Mouse (Mus musculus): Measurements from ENCODE around the gene Msx1.

The Msx1 gene

DNA sequence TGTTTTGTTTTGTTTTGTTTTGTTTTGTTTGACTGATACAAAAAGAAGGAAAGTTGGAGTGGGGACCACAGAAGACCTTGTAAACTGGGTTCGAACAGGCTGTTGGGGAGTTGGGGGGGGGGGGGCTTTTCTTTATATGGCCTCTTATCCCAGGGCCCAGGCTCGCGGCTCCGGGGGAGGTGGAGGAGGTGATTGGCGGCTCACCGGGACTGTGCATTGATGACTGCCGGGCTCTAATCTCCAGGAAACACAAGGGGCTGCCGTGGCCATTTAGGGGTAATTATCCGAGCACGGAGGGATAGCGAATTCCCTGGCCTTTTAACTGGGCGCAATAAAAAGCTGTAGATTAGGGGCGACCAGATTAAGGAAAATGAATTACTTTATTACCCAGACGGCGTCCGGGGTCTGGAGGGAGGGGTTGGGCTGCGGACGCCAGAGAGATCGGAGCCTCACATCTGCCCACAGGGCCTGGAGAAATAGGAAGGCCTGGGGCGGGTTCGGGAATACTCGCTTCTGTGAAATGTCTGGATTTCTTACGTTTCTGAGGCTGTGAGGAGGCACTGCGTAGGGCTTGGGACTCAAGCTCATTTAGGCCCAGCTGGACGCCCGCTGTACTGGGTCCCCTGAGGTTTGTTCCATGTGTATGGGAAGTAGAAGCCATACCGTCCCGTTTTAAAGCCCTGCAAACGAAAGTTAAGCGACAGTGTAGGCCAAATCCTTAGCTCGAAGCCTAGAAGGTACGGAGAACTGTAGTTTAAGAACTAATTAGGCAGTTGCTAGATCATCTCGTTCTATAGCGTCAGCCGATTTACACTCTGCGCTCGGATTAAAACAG, 1.4 kb upstream of the Msx1 start:
- DNase-seq (ENCODE audit: low spot score), result no peak

DNA sequence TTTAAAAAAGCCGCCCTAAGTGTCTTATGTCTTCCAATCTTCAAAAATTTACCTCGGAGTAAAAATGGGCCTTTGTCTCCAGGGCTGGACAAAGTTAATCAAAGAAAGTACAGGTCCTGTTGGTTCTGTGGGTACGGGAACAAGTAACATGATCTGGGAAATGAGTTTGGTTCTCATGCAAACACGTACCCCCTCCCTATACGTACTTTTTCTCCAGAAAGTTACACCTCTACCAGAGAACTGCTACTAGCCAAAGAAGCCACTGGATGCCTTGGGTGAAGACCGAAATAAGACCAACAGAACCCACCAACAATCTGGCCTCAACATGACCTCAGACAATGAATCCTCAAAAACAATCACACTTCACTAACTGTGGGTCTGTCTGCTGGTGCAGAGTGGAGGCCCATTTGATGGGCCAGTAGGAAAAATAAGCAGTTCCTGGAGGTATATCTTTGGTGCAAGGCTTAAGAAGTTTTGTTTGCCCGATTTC, 773 bp upstream of the Msx1 start:
- DNase-seq (ENCODE audit: low spot score), result no peak

DNA sequence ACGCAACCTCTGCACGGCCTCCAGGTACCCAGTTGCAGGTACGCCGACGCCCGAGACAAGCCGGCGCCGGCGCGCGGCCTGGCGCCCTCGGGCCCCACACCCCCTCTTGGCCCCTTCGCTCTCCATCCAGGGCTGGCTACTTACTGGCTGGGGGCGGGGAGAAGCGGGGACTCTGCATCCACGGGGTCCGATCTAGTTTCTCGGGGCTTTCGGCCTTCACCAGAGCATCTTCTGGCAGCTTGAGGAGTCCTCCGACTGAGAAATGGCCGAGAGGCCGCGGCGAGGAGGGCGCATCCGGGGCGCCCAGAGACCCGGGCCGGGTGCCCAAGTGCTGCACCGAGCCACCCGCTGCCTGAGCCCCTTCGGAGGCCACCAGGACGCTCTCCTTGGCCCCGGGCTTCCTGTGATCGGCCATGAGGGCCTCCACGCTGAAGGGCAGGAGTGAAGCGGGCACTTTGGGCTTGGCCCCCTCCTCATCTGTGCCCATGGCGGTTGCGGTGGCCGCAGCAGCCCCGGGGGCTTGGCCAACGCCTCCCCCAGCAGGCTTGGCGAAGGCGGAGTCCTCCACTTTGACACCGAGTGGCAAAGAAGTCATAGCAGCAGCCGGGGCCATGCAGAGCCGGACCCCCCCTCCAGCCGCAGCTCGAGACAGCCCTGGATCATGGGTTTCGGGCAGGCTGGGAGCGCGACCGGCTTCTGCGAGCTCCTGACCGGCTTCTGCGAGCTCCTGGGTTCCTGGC, 492 bp downstream of the Msx1 start:
- no peak for DNase-seq (ENCODE audit: low spot score)

DNA sequence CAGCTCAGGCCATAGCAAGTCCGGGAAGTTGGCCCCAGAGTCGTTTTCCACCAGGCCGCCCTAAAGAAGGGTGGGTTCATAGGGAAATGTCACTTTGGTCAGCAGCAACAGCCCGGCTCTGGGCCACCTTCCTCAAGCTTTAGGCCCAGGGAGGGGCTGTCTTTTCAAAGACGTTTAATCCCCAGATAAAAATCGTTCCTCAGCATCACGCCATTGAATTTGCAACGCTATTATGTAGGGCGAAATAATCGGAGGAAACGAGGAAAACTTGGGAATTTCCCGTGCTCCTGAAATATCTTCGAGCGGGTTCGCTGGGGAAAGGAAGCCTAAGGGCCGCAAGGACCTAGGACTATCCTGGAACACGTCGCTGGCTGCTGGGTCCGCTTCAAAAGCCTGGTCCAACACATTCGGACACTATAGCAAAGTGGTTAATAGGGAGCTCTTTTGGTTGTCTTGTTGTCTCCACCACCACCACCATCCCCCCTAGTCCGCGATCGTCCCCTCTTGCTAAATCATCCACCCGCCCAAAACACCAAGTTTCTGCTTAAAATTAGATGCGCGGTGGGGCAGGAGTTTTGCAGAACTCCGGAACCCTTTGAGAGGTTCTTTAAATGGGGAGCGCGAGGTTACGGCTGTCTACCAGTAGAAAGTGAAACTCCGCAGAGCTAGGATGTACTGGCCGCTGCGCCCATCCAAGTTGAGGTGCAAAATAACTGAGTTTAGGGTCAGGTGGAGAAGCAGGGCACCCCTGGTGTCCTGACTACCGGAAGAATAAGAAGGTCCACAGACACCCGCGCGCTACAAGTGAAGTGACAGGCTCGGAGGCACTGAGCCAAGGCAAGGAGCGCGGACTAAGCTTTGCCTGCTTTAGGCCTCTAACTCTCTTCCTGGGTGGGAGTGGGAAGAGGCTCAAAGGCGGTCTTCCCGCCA, 1.3 kb downstream of the Msx1 start:
- peak; percentile 24 for DNase-seq (ENCODE audit: low spot score)

DNA sequence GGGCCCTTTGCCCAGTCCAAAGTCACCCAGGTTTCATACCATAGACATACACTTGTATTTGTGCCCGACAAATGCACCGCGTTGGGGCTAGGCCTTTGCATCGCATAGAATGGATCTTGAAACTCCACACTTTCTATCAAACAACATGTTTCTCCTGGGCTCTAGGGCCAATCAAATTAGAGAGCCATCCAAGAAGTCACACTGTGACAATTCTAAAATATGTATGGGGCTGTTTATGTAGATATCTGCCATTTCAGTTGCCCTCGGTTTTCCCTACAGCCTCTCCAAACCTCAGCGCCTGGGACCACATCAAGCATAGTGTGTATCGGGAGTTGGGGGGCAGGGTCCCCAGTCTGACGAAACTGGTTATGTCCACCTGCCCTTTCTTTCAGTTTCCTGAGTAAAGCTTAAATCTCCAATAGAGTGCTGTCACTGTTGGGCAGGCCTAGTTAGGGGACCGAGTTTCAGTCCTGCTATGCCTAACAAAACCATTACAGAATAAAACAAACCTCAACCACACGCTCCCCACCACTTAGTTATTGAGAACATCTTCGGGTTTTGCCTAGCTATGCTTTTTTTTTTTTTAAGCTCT, 2.2 kb downstream of the Msx1 start:
- no peak for DNase-seq (ENCODE audit: low spot score)

DNA sequence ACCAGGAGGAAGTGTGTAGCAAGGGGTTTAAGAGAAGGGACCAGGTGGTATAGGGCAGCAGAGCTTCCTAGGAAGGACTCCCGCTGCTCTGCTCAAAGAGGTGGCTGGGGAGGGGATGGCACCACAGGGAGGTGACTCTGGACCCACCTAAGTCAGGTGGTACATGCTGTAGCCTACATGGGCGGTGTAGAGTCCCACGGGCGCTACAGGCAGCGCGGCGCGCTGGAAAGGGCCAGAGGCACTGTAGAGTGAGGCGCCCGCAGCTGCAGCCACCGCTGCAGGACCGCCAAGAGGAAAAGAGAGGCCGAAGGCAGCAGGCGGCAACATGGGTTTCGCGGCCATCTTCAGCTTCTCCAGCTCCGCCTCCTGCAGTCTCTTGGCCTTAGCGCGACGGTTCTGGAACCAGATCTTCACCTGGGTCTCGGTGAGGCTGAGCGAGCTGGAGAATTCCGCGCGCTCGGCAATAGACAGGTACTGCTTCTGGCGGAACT, 3.2 kb downstream of the Msx1 start:
- DNase-seq (ENCODE audit: low spot score), result no peak

DNA sequence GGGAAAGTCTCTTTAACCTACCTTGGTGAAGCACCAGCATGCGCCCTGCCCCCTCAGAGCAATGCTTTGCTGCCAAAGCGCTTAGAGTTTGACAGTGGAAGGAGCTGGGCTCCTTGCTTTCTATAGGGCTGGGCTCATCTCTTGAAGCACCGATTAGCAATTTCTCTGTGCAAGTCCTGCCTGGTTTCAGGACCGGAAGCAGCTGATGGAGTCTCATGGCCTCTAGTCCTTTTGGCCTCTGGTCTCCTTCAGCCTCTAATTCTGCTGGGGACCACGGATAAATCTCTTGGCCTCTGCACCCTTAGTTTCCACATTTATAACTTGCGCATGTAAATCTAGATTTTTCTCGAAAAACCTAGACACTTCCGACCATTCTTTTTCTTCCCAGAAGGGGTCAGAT, 3.7 kb downstream of the Msx1 start:
- no peak for DNase-seq (ENCODE audit: low spot score)

DNA sequence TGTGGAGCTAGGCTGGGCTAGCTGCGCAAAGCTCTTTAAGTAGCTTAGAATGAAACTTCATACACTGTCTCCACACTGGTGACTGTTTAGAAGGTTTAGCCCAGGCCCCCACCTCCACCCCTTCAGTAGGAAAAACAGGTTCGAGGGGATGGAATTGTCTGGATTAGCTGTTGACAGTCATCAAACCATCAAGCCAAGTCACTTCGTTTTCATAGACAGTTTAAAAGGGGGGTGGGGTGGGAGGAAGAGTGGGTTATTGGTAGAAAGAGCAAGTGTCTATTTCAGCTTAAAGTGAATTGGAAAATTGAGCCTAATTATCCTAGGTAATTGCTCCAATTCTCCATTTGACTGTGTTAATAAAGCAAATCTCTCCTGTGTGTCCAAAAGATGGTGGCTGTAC, 4.4 kb downstream of the Msx1 start:
- no peak for DNase-seq (ENCODE audit: low spot score)

DNA sequence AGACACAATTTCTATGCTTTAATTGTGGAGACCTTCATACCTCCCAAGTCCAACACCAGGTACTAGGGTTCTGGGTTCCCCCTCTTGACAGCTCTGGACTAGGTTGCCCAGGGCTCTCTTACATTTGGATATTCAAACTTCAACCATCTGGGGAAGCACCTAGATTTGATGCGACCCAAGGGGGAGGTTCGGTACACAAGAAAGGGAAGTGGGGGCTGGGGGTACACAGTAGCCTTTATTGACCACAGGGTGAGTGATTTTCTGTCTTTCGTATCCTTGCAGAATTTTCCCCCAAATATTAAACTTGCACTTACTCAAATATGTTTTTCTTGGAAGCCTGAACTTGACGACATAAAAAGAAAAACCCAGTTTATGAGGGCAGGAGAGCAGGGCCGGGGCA, 4.8 kb downstream of the Msx1 start:
- no peak for DNase-seq (ENCODE audit: low spot score)

DNA sequence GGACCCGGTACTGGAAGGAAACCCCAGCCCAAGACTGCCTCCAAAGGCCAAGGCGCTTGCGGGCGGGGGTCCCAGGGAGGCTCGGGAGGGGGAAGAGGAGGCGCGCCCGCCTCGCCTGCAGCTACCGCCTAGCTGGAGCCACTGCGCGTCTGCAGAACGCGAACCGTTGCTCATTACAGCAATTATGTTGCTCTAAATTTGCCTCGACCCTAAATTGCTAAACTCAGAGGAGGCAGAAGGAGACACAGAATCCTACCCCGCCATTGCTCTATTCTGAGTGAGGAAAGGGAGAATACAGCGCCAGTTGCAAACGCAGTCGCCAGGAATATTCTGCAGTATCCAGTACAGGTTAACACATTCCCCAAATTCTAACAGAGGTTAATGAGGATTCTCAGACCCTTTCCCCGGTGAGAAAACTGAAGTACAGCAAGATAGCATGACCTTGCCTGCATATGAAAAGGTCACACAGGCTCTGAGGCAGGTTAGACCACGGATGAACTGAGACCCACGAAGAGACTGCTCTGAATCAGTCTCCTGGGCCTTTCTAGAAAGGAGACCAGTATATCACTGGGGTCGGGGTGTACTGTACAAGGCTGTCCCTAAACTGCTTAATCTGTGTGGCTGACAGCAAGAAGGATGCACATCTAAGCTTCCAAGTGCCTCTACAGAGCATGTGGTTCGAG, 5.7 kb downstream of the Msx1 start:
- no peak for DNase-seq (ENCODE audit: low spot score)

DNA sequence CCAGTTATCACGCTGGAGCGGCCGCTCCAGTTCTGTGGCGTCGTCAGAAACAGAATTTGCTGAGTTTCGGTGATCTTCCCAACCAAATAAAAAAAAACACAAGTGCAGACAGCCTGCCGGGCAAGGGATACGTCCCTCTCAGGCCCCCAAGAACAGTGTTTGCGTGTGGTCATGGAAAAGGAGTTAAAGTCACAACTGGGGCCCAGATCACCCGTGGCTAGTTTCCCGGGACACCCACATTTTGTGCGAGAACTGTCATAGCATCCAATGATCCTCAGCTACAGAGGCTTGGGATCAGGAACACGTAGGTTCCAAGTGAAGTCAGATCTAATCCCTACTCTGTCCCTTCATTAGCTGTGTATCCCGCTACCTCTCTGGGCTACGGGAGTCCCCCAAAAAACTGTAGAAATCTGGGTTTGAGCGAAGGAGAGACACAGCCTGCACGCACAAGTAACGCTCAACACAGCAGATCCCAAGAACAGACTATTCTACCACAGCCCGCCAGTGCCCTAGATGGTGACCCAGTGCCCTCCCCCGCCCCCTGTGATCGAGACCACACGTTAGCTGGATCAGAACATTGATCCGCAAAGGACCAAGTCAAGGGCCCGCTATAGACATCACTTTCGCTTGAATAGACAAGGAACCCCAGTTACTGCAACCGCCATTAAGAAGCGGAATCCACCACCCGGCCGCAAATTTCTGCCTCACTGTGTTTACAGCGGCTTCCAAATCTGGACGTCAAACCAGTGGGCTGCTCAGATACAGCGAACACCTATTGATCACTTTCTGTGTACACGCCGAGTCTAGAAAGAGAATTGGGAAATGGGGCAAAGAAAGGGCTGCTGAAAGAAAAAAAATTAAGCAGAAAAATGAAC, 6.5 kb downstream of the Msx1 start:
- DNase-seq (ENCODE audit: low spot score), result no peak

DNA sequence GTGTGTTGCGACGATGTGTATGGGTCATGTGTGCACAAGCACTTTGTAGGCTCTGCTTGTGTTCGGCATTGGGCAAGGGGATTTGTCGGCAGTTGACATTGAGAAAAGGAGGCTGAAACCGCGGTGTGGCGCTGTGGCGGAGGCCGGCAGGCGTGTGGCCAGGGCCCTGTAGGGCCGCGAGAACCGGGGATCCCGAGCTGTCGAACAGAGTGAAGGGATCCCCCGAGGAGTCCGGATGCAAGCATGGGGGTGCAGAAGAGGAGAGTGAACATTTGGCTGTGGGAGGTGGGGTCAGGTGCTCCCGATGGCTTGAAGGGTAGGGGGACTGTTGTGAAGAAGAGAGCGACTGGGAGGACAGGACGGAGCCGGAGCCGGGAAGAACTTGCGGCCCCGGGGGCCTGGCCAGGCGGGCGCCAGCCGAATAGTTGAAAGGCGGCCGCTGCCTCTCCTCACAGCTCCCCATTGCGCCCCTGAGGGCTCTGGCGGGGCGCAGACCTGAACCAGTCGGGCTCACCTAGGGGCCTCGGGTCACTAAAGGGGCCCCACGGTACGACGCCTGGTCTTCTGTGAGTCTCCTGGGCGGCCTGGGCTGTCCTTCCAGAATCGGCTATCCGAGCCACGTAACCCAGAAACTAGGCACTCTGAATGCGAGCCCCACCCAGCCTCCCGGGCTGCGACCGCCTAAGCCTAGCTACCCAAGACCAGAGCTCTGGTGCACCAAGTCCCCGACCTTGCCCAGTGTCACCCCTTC, 7.3 kb downstream of the Msx1 start:
- no peak for DNase-seq (ENCODE audit: low spot score)

DNA sequence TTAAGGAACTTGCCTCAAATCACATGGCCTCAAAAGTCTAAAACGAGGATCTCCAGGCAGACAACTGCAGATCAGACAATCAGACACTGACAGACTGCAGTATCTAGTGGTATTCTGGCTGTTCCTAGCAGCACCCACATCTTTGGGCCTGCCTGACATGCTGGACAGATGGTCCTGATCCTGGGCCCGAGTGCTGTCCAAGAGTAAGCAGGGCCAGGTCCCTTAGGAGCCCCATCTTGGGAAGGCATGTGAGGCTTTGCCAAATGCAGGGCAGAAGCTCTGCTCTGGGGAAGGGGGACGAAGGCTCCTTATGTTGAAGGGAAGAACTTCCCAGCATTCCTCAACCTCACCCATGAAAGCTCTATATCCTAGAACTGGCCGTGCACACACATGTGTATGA, 8.5 kb downstream of the Msx1 start:
- DNase-seq (ENCODE audit: low spot score), result no peak

DNA sequence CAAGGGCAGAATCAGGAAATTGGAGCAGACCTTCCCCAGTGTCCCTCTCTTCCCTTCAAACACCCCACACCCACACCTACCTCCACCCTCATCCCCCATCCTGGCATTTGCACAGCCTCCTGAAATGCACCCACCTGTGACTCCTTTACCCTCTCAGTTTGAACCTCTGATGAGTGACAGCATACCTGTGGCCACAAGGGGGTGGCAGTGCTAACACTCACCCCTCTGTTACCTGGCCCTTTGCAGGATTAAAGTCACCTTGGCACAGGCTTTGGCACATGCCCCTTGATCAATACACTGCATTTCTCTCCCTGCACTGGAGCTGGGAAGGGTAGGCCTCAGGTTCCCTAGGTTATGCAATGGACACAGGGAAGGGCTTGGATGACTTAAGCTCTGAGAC, 10.2 kb downstream of the Msx1 start:
- DNase-seq (ENCODE audit: low spot score), result no peak

DNA sequence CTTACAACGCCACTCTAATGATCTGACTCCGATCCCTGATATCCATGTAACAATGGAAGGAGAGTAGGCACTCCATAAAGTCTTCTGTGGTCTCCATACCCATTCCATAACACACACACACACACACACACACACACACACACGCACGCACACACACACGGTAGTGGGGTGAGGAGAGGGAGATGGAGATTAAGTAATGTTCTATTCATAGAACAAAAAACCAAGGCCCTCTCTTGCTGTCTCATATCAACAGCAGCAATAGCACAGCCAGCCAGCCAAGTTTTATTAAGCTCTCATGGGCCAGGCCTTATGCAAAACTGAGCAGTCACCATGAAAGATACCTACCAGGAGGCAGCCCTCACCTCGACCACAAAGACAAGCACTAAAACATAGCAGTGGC, 19.1 kb downstream of the Msx1 start:
- no peak for DNase-seq (ENCODE audit: low spot score)

DNA sequence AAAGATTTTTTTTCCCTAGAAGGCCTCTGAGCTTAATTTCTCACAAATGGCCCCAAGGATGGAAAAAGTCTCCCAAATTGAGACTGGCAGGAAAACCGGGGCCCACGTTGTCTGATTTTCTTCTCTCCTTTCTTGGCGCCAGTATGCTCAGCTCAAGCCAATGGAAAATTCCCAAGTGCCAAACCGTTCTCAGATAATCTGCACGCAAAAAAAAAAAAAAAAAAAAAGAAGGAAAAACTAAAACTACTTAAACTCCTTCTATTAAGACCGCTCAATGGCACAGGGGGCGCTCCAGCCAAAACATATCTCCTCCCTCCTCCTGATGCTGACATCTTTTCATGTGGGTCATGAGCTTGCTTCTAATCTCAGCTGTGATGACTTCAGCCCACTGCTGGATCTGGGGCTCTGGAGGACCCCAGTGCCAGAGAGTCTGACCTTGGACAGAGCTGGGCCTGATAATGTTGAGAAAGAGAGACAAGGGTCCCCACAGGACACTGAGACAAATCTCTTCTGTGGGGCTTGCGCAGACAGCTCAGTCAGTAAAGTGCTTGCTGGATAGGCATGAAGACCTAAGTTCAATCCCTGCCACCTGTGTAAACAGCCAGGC, 19.8 kb downstream of the Msx1 start:
- DNase-seq (ENCODE audit: low spot score), result no peak

DNA sequence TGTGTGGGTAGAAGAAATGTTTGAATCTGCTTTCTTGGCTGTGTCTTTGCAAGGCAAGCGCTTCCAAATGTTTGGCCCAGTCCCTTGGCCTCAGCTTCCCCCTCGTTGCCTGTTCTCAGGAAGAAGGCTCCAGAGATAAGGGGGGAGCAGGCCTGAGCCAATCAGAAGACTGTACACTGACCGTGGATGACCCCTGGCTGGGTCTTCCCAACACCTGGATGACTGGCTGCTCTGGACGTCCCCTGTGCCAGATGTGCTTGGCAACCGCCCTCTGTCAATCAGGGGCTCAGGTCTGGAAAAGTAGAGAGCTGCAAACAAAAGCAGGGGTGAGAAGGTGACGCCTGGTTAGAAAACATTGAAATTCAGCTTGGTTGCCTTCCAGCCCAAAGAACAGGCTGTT, 27.1 kb downstream of the Msx1 start:
- DNase-seq (ENCODE audit: low spot score), result no peak

DNA sequence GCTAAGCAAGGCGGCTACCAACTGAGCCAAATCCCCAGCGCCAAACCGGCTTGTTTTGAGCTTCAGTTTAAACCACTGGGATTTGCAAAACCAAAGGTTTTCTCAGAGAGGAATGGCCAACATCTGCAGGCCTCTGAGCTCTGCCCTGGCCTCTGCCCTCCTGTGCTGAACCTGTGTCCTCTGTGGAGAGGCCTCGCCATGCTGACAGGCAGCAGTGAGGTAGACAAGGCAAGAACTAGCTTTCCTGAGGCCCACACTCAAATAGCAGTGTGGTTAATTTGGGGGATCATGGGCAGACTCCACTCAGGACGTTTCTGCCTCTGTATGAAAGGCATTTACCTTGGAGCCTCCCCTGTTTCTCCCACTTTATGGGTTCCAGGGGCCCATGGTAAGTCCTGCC, 27.6 kb downstream of the Msx1 start:
- DNase-seq (ENCODE audit: low spot score), result no peak

DNA sequence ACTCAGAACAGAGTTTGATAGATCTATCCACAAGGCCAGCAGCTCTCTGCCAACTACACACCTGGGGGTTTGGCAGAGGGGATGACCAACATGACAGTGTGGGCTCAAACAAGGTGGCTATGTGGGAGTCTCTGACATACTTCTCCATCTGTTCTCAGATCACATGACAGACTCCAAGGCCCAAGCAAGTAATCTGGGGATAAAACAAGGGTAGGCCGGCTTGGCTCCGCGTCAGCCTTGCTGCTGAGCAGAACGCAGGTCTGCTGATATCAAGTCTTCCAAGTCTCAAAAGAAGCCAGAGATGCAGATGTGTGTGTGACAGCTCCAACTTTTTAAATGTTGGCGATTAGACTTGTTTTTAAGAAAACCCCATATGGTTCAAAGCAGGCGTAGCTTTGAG, 28.7 kb downstream of the Msx1 start:
- DNase-seq (ENCODE audit: low spot score), result no peak

All from adipocyte (in vitro differentiated cells).